Mouse (Mus musculus) gastrocnemius, adult 18-20 months (tissue): ENCODE results near the gene Tmem126b. TPM values are rescaled to one million over a fixed set of nuclear protein-coding genes. Genes with fewer than 3 reads are reported as not detected.

Experiments used
- DNase-seq: peaks from one replicate; pipeline ENCODE4 v3.0.0; 2021; ENCODE audit warnings: low spot score
- total RNA-seq, 2 experiments: library from RNA; stranded (reverse); gene quantifications; 2 replicates each; pipeline ENCODE4 v1.2.3; 2021

The Tmem126b gene
- total RNA-seq, 2 experiments from 2014 or later: 19.6 to 19.8 TPM

DNA sequence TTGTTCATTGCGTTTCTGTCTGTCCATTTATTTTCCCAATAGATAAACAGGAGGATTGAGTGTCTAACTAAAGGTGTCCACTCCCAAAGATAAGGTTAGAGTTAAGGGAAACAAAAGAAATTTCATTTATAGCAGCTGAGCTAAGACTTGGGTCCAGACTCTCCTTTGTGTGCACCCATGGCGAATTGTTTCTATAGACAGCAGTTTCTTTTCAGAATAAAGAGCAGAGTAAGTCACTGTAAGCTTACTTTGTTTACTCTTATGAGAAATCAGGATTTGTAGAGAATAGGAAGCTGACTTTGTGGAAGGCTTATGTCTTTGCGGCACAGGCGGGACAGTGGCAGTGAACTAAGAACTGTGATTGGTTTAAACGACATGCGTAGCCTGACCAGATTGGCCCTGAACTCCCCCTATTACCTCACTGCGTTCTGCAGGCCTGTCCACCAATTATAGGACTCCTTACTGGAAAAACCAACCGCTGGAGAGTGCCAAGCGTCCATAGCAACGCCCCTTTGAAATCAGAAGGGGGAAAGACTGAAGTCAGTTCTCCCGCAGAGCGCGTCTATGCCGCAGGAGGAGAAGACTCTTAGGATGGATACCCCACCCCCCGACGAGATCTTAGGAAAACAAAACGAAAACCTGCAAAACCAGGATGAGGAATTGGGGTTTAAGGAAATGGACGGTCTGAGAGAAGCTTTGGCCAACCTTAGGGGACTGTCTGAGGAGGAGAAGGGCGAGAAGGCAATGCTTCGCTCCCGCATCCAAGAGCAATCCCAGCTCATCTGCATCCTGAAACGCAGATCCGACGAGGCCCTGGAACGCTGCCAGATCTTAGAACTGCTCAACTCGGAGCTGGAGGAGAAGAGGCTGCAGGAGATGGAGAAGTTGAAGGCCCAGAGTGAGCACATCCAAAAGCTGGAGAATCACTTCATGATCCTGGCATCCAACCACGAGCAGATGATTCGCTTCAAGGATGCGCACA lies 49.5 kb downstream of the Tmem126b start, which contains the start of gene Ccdc89:
TSS of gene Ccdc89 (plus strand) at position 558 of the 982 bp plus-strand sequence.
- peak; percentile 85 for DNase-seq

Other genes with a start within 250 kb of the Tmem126b start
- not detected for gene Ccdc83, start 210.2 kb downstream of the Tmem126b start, total RNA-seq
- gene Sytl2, start 173.7 kb downstream of the Tmem126b start, total RNA-seq: 1 to 10 TPM; 3.4 to 3.7 TPM
- under 1 TPM; 0.09 to 0.11 TPM for gene Ccdc89, start 49.4 kb downstream of the Tmem126b start, total RNA-seq
- 10 to 100 TPM; 12.5 to 13.6 TPM for gene Crebzf, start 33.3 kb downstream of the Tmem126b start, total RNA-seq
- 100 to 1,000 TPM; 104 to 105 TPM for gene Tmem126a, start 18.8 kb downstream of the Tmem126b start, total RNA-seq
- 1 to 10 TPM in 1 of 2 experiments, under 1 TPM in 1; 0.50 to 1.5 TPM for gene Dlg2, start 671 bp upstream of the Tmem126b start, total RNA-seq